Mouse (Mus musculus) embryonic facial prominence, embryonic 15.5 days (tissue): ENCODE measurements around the gene Kcne1. TPM values are rescaled to one million over a fixed set of nuclear protein-coding genes. Genes with fewer than 3 reads are reported as not detected.

ENCODE experiments used
- ATAC-seq: fragments of 200-750 bp; cut with Nextera tagmentation; 2 replicates; pipeline ENCODE4 v1.8.0; 2017; ENCODE audit warnings: low read depth, moderate TSS enrichment; ENCODE audit not compliant: insufficient number of reproducible peaks, low FRiP score, low TSS enrichment
- H3K27ac ChIP-seq: fragments of 300-500 bp; sonication (generic); replicated peaks from 2 replicates; pipeline ENCODE4 v1.5.1; 2015; ENCODE audit warnings: mild to moderate bottlenecking, inconsistent platforms
- H3K27me3 ChIP-seq: fragments of 300-500 bp; sonication (generic); 2 replicates; pipeline ENCODE4 v1.6.1; 2015; ENCODE audit warnings: inconsistent platforms
- H3K36me3 ChIP-seq: fragments of 300-500 bp; sonication (generic); 2 replicates; pipeline ENCODE4 v1.6.1; 2015; ENCODE audit warnings: mild to moderate bottlenecking, inconsistent platforms
- H3K4me1 ChIP-seq: fragments of 300-500 bp; sonication (generic); 2 replicates; pipeline ENCODE4 v1.6.1; 2015; ENCODE audit warnings: inconsistent platforms
- H3K4me2 ChIP-seq: fragments of 300-500 bp; sonication (generic); replicated peaks from 2 replicates; pipeline ENCODE4 v1.6.1; 2015; ENCODE audit warnings: mild to moderate bottlenecking, inconsistent platforms
- H3K4me3 ChIP-seq: fragments of 300-500 bp; sonication (generic); replicated peaks from 2 replicates; pipeline ENCODE4 v1.5.1; 2015; ENCODE audit warnings: mild to moderate bottlenecking, inconsistent platforms
- H3K9ac ChIP-seq: fragments of 300-500 bp; sonication (generic); 2 replicates; pipeline ENCODE4 v1.6.1; 2015; ENCODE audit warnings: inconsistent platforms
- H3K9me3 ChIP-seq: fragments of 300-500 bp; sonication (generic); replicated peaks from 2 replicates; pipeline ENCODE4 v1.6.1; 2016; ENCODE audit warnings: inconsistent platforms
- WGBS: fragments of 180-500 bp; shearing (Covaris S2); methylation state at CpG from one replicate; pipeline ENCODE4 v1.1.7; 2015; 5-methylcytosine and 5-hydroxymethylcytosine counted together
- polyA plus RNA-seq: library from polyadenylated mRNA; unstranded; fragments of >200 nt; fragmentation: Nextera tagmentation; extraction: Ambion mirVana; gene quantifications from 2 replicates; pipeline ENCODE4 v1.2.1, GENCODE M21; 2015

Gene Kcne1
- polyA plus RNA-seq, 1 experiment from 2014 or later: 0.11 TPM

DNA sequence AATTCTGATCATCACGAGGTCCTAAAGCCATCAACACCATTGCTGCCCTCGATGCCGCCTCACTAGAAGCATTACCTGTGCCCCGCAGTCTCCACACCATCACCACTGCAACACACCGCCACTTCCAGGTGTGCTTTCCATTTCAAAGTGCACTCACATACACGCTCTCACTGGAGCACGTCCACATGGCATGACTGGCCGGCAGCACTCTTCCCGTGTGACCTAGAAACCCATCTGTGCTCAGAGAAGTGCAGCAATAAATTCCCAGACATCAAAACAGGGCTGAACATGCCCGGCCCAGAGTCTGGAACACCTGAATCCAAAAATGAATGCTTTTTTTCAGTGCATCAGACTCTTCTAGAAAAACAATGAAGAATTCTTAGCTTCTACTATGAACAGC, 31.4 kb downstream of the Kcne1 start:
- Histone ChIP-seq H3K4me3 (no peak overlapping the region), H3K9me3 (no peaks in the 10 kb centered on the region), H3K27me3 (no peaks in the 10 kb centered on the region), H3K4me2 (no peak overlapping the region), H3K9ac (no peak overlapping the region), H3K27ac (no peak overlapping the region), H3K36me3 (no peaks in the 10 kb centered on the region), H3K4me1 (no peaks in the 10 kb centered on the region)
- WGBS: 83% methylated on average over 10 of the region's 10 CpGs
- no peak for ATAC-seq

DNA sequence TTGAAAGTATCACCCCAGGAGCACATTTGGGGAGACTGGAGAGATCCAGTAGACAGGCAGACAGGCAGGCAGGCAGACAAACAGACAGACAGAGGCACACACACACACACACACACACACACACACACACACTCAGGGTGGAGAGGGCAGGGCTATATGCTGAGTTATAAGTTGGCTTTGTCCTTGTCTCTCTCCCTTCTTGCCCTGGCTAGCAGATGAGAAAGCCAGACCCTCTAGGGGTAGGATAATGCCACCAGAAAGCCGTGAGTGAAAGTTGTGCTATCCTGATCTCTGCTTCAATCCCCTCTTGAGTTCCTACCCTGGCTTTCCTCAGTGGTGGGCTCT, 34.2 kb downstream of the Kcne1 start:
- no peak for ATAC-seq
- Histone ChIP-seq H3K36me3 (no peaks in the 10 kb centered on the region), H3K4me2 (no peak overlapping the region), H3K27ac (no peak overlapping the region), H3K4me1 (no peaks in the 10 kb centered on the region), H3K4me3 (no peak overlapping the region), H3K9me3 (no peaks in the 10 kb centered on the region), H3K27me3 (no peaks in the 10 kb centered on the region), H3K9ac (no peak overlapping the region)
- 54% methylated on average over 1 of the region's 1 CpGs for WGBS

DNA sequence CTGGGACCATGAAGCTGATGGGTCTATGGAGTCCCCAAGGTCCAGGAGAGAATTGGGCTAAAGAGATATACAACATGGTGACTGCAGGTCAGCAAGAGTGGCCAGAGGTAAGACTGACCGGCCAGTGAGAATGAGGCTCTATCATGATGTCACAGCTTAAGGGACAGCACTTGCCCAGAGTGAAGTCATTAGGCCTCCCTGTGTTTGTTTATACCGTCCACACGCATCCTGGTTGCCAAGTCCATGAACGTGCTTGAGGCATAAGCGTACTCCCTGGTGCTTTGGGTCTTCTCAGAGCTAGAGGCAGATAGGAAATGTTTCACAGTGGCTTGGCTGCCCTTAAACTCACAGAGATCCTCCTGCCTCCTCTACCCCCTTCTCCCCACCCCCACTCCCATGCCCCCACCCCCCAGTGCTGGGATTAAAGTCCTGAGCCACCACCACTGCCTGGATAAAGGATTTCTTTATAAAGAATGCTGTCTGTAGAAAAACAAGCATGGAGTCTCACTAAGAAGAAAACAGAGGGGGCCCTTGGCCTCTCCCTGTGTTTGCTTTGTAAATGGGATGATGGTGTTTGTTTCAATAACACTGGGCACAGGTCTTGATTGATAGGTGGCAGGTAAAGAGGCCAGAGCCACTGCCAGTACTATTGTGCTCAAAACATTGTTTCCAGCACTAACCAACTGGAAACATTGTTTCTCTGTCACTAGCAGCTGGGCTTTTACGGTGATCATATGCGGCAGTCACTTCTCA, 34.8 kb downstream of the Kcne1 start:
- H3K27ac ChIP-seq: no peak overlapping the region
- no peak overlapping the region for H3K9ac ChIP-seq
- WGBS: 49% methylated on average over 7 of the region's 7 CpGs
- H3K9me3 ChIP-seq: no peaks in the 10 kb centered on the region
- no peaks in the 10 kb centered on the region for H3K36me3 ChIP-seq
- H3K4me3 ChIP-seq: no peak overlapping the region
- no peaks in the 10 kb centered on the region for H3K4me1 ChIP-seq
- no peaks in the 10 kb centered on the region for H3K27me3 ChIP-seq
- no peak for ATAC-seq
- no peak overlapping the region for H3K4me2 ChIP-seq

DNA sequence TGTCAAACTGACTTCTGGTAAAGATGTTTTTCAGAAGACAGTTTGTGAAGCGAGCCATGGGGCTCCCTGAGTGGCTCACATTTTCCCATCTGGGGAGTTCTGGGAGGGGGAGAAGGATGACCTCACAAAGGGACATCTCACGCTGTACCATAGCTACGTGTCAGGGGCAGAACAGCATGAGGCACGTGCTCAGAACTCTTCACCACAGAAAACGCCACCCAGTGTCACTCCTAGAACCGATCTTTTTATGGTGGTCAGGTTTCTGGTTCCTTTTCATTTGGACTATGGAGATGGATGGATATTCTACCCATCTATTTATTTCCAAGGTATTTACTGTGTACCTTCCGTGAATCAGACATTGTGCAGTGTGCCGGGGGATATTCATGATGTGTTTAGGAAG, 37.9 kb downstream of the Kcne1 start, which contains the start of gene Fam243:
Fam243 (minus strand) TSS at position 101 of the 400 bp plus-strand sequence.
- Histone ChIP-seq H3K4me1 (no peaks in the 10 kb centered on the region), H3K36me3 (0 out of 2 replicates have a peak, but pooled peaks cover 6% of the 10 kb centered on the region), H3K9me3 (no peaks in the 10 kb centered on the region), H3K9ac (no peak within 1 kb of the TSS), H3K27me3 (no peaks in the 10 kb centered on the region), H3K27ac (no peak within 1 kb of the TSS), H3K4me3 (no peak within 1 kb of the TSS), H3K4me2 (no peak within 1 kb of the TSS)
- 89% methylated on average over 8 of the region's 8 CpGs for WGBS
- no peak for ATAC-seq

DNA sequence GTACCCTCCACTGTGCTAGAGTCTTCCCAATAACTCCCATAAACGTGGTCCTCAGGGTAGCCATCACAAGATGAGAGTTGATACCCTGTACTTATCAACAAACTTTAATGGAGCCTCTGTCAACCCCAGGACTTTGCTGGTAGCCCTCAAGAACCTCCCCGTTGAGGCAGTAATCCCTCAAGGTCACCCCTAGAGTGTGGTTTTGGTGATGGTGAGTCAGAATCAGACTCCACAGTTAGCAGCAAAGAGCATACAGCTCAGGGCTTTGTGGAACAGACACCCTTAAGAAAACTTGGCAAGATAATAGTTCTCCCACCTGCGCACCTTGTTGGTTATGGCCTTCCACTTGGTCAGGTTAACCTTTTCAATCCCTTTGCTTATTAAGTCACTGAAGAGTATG, 38.9 kb downstream of the Kcne1 start:
- 81% methylated on average over 3 of the region's 3 CpGs for WGBS
- no peaks in the 10 kb centered on the region for H3K9me3 ChIP-seq
- no peaks in the 10 kb centered on the region for H3K4me1 ChIP-seq
- 0 out of 2 replicates have a peak, but pooled peaks cover 6% of the 10 kb centered on the region for H3K36me3 ChIP-seq
- H3K27ac ChIP-seq: no peak overlapping the region
- H3K4me3 ChIP-seq: no peak overlapping the region
- H3K9ac ChIP-seq: no peak overlapping the region
- no peak for ATAC-seq
- no peaks in the 10 kb centered on the region for H3K27me3 ChIP-seq
- no peak overlapping the region for H3K4me2 ChIP-seq

GRCm38 (mm10) chr16:92319353-92320109, 39.7 kb downstream of the Kcne1 start:
- H3K27ac ChIP-seq: no peak overlapping the region
- no peaks in the 10 kb centered on the region for H3K27me3 ChIP-seq
- no peak overlapping the region for H3K9ac ChIP-seq
- no peak overlapping the region for H3K4me2 ChIP-seq
- H3K4me1 ChIP-seq: 0 out of 2 replicates have a peak, but pooled peaks cover under 1% of the 10 kb centered on the region
- H3K9me3 ChIP-seq: no peaks in the 10 kb centered on the region
- ATAC-seq: no peak
- no peak overlapping the region for H3K4me3 ChIP-seq
- WGBS: 64% methylated on average over 20 of the region's 20 CpGs
- H3K36me3 ChIP-seq: 0 out of 2 replicates have a peak, but pooled peaks cover 6% of the 10 kb centered on the region

DNA sequence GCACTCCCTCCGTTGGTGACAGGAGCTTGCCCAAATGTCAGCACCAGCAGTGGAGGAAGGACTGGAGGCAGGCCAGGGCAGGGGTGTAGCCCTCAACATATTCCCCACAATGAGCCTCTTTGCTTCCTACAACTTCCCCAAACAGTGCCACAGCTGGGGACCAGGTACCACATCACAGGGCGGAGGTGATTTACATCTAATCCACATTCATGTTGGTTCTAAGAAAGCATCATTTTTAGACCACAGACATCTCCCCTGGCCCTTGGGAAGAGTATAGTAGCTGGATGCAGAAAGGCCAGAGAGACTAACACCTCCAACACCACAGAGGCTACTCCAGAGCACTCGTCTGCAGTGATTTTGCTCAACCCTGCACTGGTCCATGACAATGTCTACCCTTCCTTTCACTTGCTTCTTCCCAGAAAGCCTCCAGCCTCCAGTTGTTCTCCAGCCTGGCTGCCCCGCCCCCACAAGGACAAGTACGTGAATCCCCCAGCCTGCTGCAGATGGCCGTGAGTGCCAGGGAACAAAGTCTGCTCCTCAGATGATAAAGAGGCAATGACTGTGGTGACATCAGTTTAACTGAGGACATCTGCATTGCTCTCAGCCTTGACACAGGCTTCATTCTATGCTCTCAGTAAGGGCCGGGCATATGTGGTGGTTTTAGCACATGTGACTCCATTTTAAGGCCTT, 43.1 kb downstream of the Kcne1 start:
- ATAC-seq: no peak
- H3K4me1 ChIP-seq: peaks cover 4% of the 10 kb centered on the region; the same call in 1 of the 2 replicates
- no peak overlapping the region for H3K4me2 ChIP-seq
- H3K4me3 ChIP-seq: no peak overlapping the region
- H3K9ac ChIP-seq: no peak overlapping the region
- H3K27ac ChIP-seq: no peak overlapping the region
- peaks cover 25% of the 10 kb centered on the region for H3K36me3 ChIP-seq
- WGBS: 72% methylated on average over 7 of the region's 7 CpGs
- H3K27me3 ChIP-seq: no peaks in the 10 kb centered on the region
- no peaks in the 10 kb centered on the region for H3K9me3 ChIP-seq

DNA sequence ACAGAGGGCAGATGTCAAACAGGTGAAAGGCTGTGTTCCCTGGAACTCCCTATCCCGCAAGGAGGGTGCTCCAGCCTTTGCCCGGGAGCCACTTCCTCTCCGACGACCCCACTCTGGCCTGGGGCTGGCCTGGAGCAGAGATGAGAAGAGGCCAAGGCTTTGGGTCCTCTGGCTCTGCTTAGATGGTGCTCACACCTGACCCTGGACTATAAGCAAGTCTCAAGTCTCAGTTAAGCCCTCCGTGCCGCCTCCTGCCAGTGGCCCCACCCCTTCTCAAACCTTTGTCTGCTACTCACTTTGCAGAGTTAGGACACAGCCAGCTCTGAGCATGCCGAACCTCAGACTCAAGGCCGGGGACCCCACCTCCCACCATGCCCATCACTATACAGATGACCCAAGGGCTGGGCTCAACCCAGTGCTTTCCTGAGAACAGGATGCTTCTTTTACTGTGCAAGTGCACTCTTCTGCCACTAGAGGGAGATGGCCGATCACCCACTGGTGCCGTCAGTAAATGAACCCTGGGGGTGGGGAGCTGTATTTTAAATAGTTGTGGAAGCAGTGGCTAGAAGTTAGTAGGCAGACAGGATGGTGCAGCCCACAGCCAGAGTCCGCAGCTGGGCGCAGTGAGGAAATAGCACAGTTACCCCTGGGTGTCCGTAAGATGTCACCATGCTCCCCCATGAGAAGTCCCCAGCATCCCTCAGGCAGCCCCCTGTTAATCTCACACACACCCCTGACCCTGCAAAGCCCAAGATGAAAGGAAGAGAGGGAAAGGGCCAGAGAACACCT, 45.1 kb downstream of the Kcne1 start:
- Histone ChIP-seq H3K9me3 (no peaks in the 10 kb centered on the region), H3K9ac (no peak overlapping the region), H3K27me3 (no peaks in the 10 kb centered on the region), H3K36me3 (peaks cover 36% of the 10 kb centered on the region), H3K4me1 (peaks cover 4% of the 10 kb centered on the region; the same call in 1 of the 2 replicates), H3K4me3 (no peak overlapping the region), H3K27ac (no peak overlapping the region), H3K4me2 (no peak overlapping the region)
- peak; percentile 40 for ATAC-seq
- WGBS: 41% methylated on average over 13 of the region's 13 CpGs

GRCm38 (mm10) chr16:92309126-92309525, 50.1 kb downstream of the Kcne1 start:
- Histone ChIP-seq H3K27me3 (no peaks in the 10 kb centered on the region), H3K4me3 (no peak overlapping the region), H3K9ac (no peak overlapping the region), H3K27ac (no peak overlapping the region), H3K36me3 (peaks cover 58% of the 10 kb centered on the region), H3K9me3 (no peaks in the 10 kb centered on the region), H3K4me2 (no peak overlapping the region), H3K4me1 (no peaks in the 10 kb centered on the region)
- ATAC-seq: no peak
- 48% methylated on average over 4 of the region's 4 CpGs for WGBS

- no peak for ATAC-seq
- no peak overlapping the region for H3K4me3 ChIP-seq
- no peak overlapping the region for H3K4me2 ChIP-seq
- H3K36me3 ChIP-seq: peaks cover 53% of the 10 kb centered on the region
- no peaks in the 10 kb centered on the region for H3K9me3 ChIP-seq
- 84% methylated on average over 3 of the region's 3 CpGs for WGBS
- H3K27me3 ChIP-seq: no peaks in the 10 kb centered on the region
- H3K27ac ChIP-seq: no peak overlapping the region
- H3K9ac ChIP-seq: no peak overlapping the region
- H3K4me1 ChIP-seq: peaks cover under 1% of the 10 kb centered on the region
Measured at GRCm38 (mm10) chr16:92307947-92308346, 51.3 kb downstream of the Kcne1 start.

DNA sequence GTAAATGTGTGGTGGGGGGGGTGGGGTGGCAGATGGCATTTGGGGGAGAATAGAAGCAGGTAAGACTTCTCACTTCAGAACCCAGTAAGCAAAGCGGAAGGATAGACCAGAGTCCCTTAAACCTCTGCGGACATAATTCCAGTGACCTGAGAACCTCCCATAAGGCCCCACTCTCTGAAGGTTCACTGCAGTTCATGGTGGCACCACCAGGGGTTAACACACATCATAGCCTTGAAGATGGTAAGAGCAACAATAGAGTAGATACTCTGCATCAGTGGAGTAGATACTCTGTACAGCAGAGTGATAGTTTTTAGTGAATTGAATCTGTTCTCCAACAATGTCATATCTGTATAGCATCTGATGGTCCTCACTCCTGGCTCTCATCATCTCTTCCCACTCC, 53.7 kb downstream of the Kcne1 start:
- 91% methylated on average over 2 of the region's 2 CpGs for WGBS
- ATAC-seq: no peak
- H3K27me3 ChIP-seq: no peaks in the 10 kb centered on the region
- no peak overlapping the region for H3K4me2 ChIP-seq
- peaks cover 19% of the 10 kb centered on the region for H3K4me1 ChIP-seq
- no peaks in the 10 kb centered on the region for H3K9me3 ChIP-seq
- no peak overlapping the region for H3K9ac ChIP-seq
- peaks cover 32% of the 10 kb centered on the region for H3K36me3 ChIP-seq
- H3K4me3 ChIP-seq: no peak overlapping the region
- no peak overlapping the region for H3K27ac ChIP-seq
